Mouse (Mus musculus): ENCODE measurements around the gene Myd88. TPM values are rescaled to one million over a fixed set of nuclear protein-coding genes. Genes with fewer than 3 reads are reported as not detected.
A peak's percentile ranks its signal among the peaks of the same experiment; 100 is the strongest.

The Myd88 gene
- total RNA-seq, 2 experiments from 2014 or later, result 4.6 to 5.5 TPM

DNA sequence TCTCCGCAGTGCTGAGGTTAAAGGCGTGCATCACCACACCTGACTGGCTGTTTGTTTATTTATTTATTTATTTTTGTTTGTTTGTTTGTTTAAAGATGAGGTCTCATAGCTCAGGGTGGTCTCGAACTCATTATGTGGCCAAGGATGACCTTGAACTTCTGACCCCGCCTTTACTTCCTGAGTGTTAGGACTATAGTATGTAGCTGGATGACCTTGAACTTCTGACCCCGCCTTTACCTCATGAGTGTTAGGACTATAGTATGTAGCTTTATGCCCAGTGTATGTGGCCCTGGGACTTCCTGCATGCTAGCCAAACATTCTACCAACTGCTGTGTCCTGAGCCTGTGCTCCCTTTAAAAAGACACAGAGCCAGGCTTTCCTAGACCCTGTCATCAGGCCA is 20.2 kb upstream of the Myd88 start:
- no peak for TF ChIP-seq CTCF (IDR thresholded peaks at IDR 0.05)
- intact Hi-C loops (cut with DNase I), result no loop called here
- Histone ChIP-seq H3K27ac (no peak overlapping the region), H3K4me3 (no peak overlapping the region)
- no peak for DNase-seq (ENCODE audit: extremely low spot score in 1 of 2, low spot score in 2 of 2)

GRCm38 (mm10) chr9:119358058-119358429 is 16.8 kb upstream of the Myd88 start:
- intact Hi-C loops (cut with DNase I), result no loop called here
- H3K27ac ChIP-seq, result no peak overlapping the region
- H3K4me3 ChIP-seq, result peak overlapping the region; percentile 67
- no peak for DNase-seq (ENCODE audit: extremely low spot score in 1 of 2, low spot score in 2 of 2)
- no peak for TF ChIP-seq CTCF (IDR thresholded peaks at IDR 0.05)

DNA sequence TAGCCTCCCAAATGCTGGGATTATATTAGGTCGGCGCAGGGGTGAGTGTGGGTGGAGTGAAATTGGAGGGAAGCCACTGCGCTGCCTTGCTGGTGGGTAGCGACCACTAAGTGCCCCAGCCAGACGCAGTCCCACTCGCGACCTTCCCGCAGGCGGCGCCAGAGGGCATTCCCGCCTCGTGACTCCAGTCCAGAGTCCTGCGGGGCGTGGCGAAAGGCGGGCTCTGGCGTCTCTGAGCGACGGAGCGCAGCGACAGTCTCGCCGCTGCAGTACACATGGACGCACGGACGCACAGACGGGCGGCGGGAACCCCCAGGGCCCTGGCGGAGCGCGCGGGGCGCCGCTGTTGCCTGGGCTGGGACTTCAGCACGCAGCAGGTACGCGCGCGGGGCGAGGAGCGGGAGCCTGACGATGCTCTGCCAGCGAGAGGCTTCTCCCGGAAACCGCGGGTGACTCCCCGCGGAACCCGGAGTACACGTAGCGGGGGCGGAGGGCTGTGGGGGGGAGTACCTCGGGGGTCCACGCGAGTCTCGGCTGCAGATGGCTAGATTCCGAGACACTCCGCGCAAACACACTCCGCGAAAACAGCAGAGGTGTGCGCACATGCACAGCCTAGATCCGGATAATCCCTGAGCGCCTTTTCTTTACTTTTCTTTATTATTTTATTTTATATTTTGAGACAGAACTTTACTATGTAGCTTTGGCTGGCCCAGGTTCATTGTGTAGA is 16.3 kb upstream of the Myd88 start, which contains the start of gene Xylb:
Gene Xylb, plus strand, starts transcription at position 51 of the 727 bp plus-strand sequence.
- peak; percentile 88 to 91 for DNase-seq (ENCODE audit: extremely low spot score in 1 of 2, low spot score in 2 of 2)
- intact Hi-C loops (cut with DNase I), result loop anchor here (1.0 to 2.0 kb wide), 2 partner anchors 45 to 73 kb away; partner anchors contain the start of gene Acvr2b
- peak within 1 kb of the TSS; percentile 67 for H3K4me3 ChIP-seq
- peak; percentile 83 for TF ChIP-seq CTCF (IDR thresholded peaks at IDR 0.05)
- peak within 1 kb of the TSS; percentile 50; the same call in 1 of the 2 replicates for H3K27ac ChIP-seq

- DNase-seq (ENCODE audit: extremely low spot score in 1 of 2, low spot score in 2 of 2), result no peak
- H3K27ac ChIP-seq, result peak overlapping the region; percentile 50; the same call in 1 of the 2 replicates
- no peak for TF ChIP-seq CTCF (IDR thresholded peaks at IDR 0.05)
- no peak overlapping the region for H3K4me3 ChIP-seq
- intact Hi-C loops (cut with DNase I), result loop anchor here (2.0 kb wide), 1 partner anchor 47 kb away; the partner anchor contains the start of gene Acvr2b
Measured at GRCm38 (mm10) chr9:119355943-119356342, 14.7 kb upstream of the Myd88 start.

GRCm38 (mm10) chr9:119353926-119354325 is 12.7 kb upstream of the Myd88 start:
- DNase-seq (ENCODE audit: extremely low spot score in 1 of 2, low spot score in 2 of 2), result no peak
- intact Hi-C loops (cut with DNase I), result loop anchor here (5.0 kb wide), 1 partner anchor 197 kb away; the partner anchor contains the start of genes Acaa1b and Gm47289
- TF ChIP-seq CTCF (IDR thresholded peaks at IDR 0.05), result no peak

GRCm38 (mm10) chr9:119352060-119352459 is 10.8 kb upstream of the Myd88 start:
- Histone ChIP-seq H3K27ac (no peak overlapping the region), H3K4me3 (no peak overlapping the region)
- DNase-seq (ENCODE audit: extremely low spot score in 1 of 2, low spot score in 2 of 2), result peak; percentile 62 to 65
- peak; percentile 74 for TF ChIP-seq CTCF (IDR thresholded peaks at IDR 0.05)
- intact Hi-C loops (cut with DNase I), result loop anchor here (5.0 kb wide), 1 partner anchor 195 kb away; the partner anchor contains the start of genes Acaa1b and Gm47289

More at GRCm38 (mm10) chr9:119353926-119354325, 12.7 kb upstream of the Myd88 start:
- no peak overlapping the region for H3K27ac ChIP-seq
- no peak overlapping the region for H3K4me3 ChIP-seq

DNA sequence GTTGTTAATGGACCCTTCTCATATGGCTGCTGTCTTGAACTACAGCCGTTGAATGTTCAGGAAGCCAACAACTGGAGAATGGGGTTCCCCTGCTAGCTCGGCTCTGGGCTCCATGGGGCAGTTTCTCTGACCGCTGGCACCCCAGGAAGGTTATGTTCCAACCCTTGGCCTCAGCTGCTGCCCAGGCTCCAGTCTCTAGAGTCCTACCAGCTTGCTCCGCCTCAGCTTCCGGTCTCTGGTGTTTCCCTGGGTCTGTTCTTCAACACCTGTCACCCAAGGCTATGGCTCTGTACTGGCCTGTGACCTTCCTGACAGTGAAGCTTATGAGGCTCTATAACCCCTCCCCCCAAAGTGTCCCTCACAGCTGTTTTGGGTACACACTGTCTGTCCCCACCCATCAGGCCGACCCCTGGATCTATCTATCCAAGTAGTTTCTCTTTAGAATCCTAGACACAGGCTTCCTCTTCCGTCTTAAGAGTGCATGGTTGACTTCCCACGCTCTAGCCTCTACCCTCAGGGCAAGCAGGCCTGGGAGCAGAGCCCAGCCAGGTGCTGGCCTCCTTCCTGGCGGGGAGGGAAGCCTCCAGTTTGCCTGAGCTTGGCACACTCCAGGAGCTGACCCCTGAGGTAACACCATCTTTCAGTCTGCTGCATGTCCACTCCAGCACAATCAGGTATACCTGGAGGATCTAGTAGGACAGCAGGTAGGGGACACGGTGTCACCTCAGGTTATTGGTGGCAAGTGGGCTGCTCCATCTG is 9.9 kb upstream of the Myd88 start:
- no peak for DNase-seq (ENCODE audit: extremely low spot score in 1 of 2, low spot score in 2 of 2)
- TF ChIP-seq CTCF (IDR thresholded peaks at IDR 0.05), result no peak
- Histone ChIP-seq H3K27ac (no peak overlapping the region), H3K4me3 (no peak overlapping the region)
- intact Hi-C loops (cut with DNase I), result loop anchor here (5.0 kb wide), 1 partner anchor 194 kb away; the partner anchor contains the start of genes Acaa1b and Gm47289

DNA sequence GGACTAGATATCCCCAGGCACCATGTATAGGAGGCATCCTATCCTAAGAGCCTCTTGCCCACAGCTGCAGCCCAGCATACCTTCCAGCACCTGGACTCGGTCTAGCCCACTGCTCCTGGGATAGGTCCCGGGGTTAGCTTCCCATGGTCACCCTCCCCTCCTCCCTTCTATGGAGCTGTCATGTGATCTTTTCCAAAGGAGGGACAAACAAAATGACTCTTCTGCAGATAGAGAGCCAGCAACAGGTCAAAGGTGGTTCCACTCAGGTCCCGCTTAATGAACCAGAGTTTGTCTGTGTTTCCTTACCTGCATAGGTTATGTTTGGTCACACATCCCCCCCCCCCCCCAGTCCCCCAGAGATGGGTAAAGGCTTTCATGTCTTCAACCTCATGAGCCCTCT is 9.3 kb upstream of the Myd88 start:
- Histone ChIP-seq H3K27ac (no peak overlapping the region), H3K4me3 (no peak overlapping the region)
- DNase-seq (ENCODE audit: extremely low spot score in 1 of 2, low spot score in 2 of 2), result no peak
- TF ChIP-seq CTCF (IDR thresholded peaks at IDR 0.05), result no peak
- intact Hi-C loops (cut with DNase I), result loop anchor here (5.0 kb wide), 1 partner anchor 193 kb away; the partner anchor contains the start of genes Acaa1b and Gm47289

DNA sequence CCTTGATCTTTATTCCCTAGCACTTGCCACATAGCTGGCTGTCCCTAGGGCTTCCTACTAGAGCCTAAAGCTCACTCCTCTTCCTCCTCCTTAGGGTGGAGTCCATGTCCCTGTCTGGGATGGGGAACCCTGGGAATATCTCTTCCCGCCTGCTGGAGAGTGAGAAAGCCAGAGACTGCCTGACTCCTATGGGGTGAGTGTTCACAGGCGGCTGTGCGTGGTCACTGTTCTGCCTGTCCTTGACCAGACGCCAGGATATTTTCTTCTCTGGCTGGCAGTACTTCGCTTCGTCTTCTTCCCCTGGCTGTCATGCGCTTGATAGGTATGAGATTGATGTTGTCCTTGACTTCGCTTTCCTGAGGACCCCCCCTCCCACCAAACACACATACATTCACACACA is 5.2 kb upstream of the Myd88 start:
- no peak for TF ChIP-seq CTCF (IDR thresholded peaks at IDR 0.05)
- intact Hi-C loops (cut with DNase I), result no loop called here
- Histone ChIP-seq H3K4me3 (no peak overlapping the region), H3K27ac (no peak overlapping the region)
- DNase-seq (ENCODE audit: extremely low spot score in 1 of 2, low spot score in 2 of 2), result no peak

GRCm38 (mm10) chr9:119342728-119343127 is 1.5 kb upstream of the Myd88 start:
- peak overlapping the region; percentile 79 for H3K4me3 ChIP-seq
- intact Hi-C loops (cut with DNase I), result loop anchor here (5.0 kb wide), 1 partner anchor 60 kb away; the partner anchor contains the start of gene Acvr2b
- DNase-seq (ENCODE audit: extremely low spot score in 1 of 2, low spot score in 2 of 2), result no peak
- TF ChIP-seq CTCF (IDR thresholded peaks at IDR 0.05), result no peak
- no peak overlapping the region for H3K27ac ChIP-seq

GRCm38 (mm10) chr9:119340212-119340580 is 1.0 kb downstream of the Myd88 start:
- Histone ChIP-seq H3K27ac (peak overlapping the region; percentile 88), H3K4me3 (peak overlapping the region; percentile 79)
- DNase-seq (ENCODE audit: extremely low spot score in 1 of 2, low spot score in 2 of 2), result no peak
- TF ChIP-seq CTCF (IDR thresholded peaks at IDR 0.05), result no peak
- intact Hi-C loops (cut with DNase I), result loop anchor here (1.0 to 5.0 kb wide), 2 partner anchors 18 to 62 kb away; partner anchors contain the start of genes Acvr2b and Oxsr1
